Mouse (Mus musculus) embryonic facial prominence, embryonic 13.5 days (tissue): ENCODE measurements around the gene Tmem56. TPM values are rescaled to one million over a fixed set of nuclear protein-coding genes. Genes with fewer than 3 reads are reported as not detected.

ENCODE experiments used
- ATAC-seq: fragments of 200-750 bp; cut with Nextera tagmentation; 2 replicates; pipeline ENCODE4 v1.8.0; 2017; ENCODE audit warnings: low read depth; ENCODE audit not compliant: insufficient number of reproducible peaks, insufficient read depth, low FRiP score, low TSS enrichment
- H3K27ac ChIP-seq: fragments of 300-500 bp; sonication (generic); 2 replicates; pipeline ENCODE4 v1.5.1; 2015; ENCODE audit warnings: moderate library complexity, mild to moderate bottlenecking, inconsistent platforms
- H3K27me3 ChIP-seq: fragments of 300-500 bp; sonication (generic); 2 replicates; pipeline ENCODE4 v1.6.1; 2015; ENCODE audit warnings: mild to moderate bottlenecking, inconsistent platforms
- H3K36me3 ChIP-seq: fragments of 300-500 bp; sonication (generic); 2 replicates; pipeline ENCODE4 v1.6.1; 2015; ENCODE audit warnings: mild to moderate bottlenecking, inconsistent platforms
- H3K4me1 ChIP-seq: fragments of 300-500 bp; sonication (generic); 2 replicates; pipeline ENCODE4 v1.6.1; 2015; ENCODE audit warnings: inconsistent platforms
- H3K4me2 ChIP-seq: fragments of 300-500 bp; sonication (generic); 2 replicates; pipeline ENCODE4 v1.6.1; 2015; ENCODE audit warnings: moderate library complexity, mild to moderate bottlenecking, inconsistent platforms
- H3K4me3 ChIP-seq: fragments of 300-500 bp; sonication (generic); 2 replicates; pipeline ENCODE4 v1.5.1; 2015; ENCODE audit warnings: mild to moderate bottlenecking, inconsistent platforms
- H3K9ac ChIP-seq: fragments of 300-500 bp; sonication (generic); 2 replicates; pipeline ENCODE4 v1.6.1; 2015; ENCODE audit warnings: mild to moderate bottlenecking, inconsistent platforms
- H3K9me3 ChIP-seq: fragments of 300-500 bp; sonication (generic); 2 replicates; pipeline ENCODE4 v1.6.1; 2016; ENCODE audit warnings: inconsistent platforms
- WGBS: fragments of 180-500 bp; shearing (Covaris S2); methylation state at CpG from one replicate; pipeline ENCODE4 v1.1.7; 2015; ENCODE audit warnings: mixed read lengths; 5-methylcytosine and 5-hydroxymethylcytosine counted together
- polyA plus RNA-seq: library from polyadenylated mRNA; unstranded; fragments of >200 nt; fragmentation: Nextera tagmentation; extraction: Ambion mirVana; gene quantifications from 2 replicates; pipeline ENCODE4 v1.2.1, GENCODE M21; 2015

Gene Tmem56
- polyA plus RNA-seq, 1 experiment from 2014 or later = 0.74 TPM

- ATAC-seq = no peak
- Histone ChIP-seq H3K27me3 (no peaks in the 10 kb centered on the region), H3K27ac (no peak overlapping the region), H3K4me2 (no peak overlapping the region), H3K36me3 (no peaks in the 10 kb centered on the region), H3K4me3 (no peak overlapping the region), H3K4me1 (no peaks in the 10 kb centered on the region), H3K9ac (no peak overlapping the region), H3K9me3 (no peaks in the 10 kb centered on the region)
- WGBS = 75% methylated on average over 3 of the region's 3 CpGs
These were observed 96.0 kb downstream of the Tmem56 start for GRCm38 (mm10) chr3:121186925-121187324.

- Histone ChIP-seq H3K4me1 (no peaks in the 10 kb centered on the region), H3K4me3 (no peak overlapping the region), H3K27ac (no peak overlapping the region), H3K4me2 (no peak overlapping the region), H3K36me3 (no peaks in the 10 kb centered on the region), H3K9me3 (no peaks in the 10 kb centered on the region), H3K27me3 (no peaks in the 10 kb centered on the region), H3K9ac (no peak overlapping the region)
- 90% methylated on average over 3 of the region's 3 CpGs for WGBS
- no peak for ATAC-seq
These were observed 97.7 kb downstream of the Tmem56 start for GRCm38 (mm10) chr3:121185197-121185596.

GRCm38 (mm10) chr3:121176011-121176410 is 106.9 kb downstream of the Tmem56 start:
- H3K4me2 ChIP-seq = no peak overlapping the region
- WGBS = 91% methylated on average over 1 of the region's 1 CpGs
- ATAC-seq = no peak
- no peak overlapping the region for H3K4me3 ChIP-seq
- no peak overlapping the region for H3K27ac ChIP-seq
- H3K27me3 ChIP-seq = no peaks in the 10 kb centered on the region
- H3K9ac ChIP-seq = no peak overlapping the region
- H3K4me1 ChIP-seq = no peaks in the 10 kb centered on the region
- H3K9me3 ChIP-seq = no peaks in the 10 kb centered on the region
- no peaks in the 10 kb centered on the region for H3K36me3 ChIP-seq

GRCm38 (mm10) chr3:121174248-121174945 is 108.5 kb downstream of the Tmem56 start:
- Histone ChIP-seq H3K4me2 (no peak overlapping the region), H3K27ac (no peak overlapping the region), H3K36me3 (no peaks in the 10 kb centered on the region), H3K9ac (no peak overlapping the region), H3K27me3 (no peaks in the 10 kb centered on the region), H3K4me3 (no peak overlapping the region), H3K9me3 (no peaks in the 10 kb centered on the region), H3K4me1 (peaks cover 4% of the 10 kb centered on the region)
- WGBS = 71% methylated on average over 9 of the region's 9 CpGs
- no peak for ATAC-seq

- Histone ChIP-seq H3K36me3 (no peaks in the 10 kb centered on the region), H3K27me3 (no peaks in the 10 kb centered on the region), H3K4me3 (no peak overlapping the region), H3K9me3 (no peaks in the 10 kb centered on the region), H3K9ac (no peak overlapping the region), H3K4me2 (no peak overlapping the region), H3K27ac (no peak overlapping the region), H3K4me1 (peaks cover 4% of the 10 kb centered on the region)
- no peak for ATAC-seq
- WGBS = 73% methylated on average over 2 of the region's 2 CpGs
These were observed 110.2 kb downstream of the Tmem56 start for GRCm38 (mm10) chr3:121172718-121173117.

- Histone ChIP-seq H3K27me3 (no peaks in the 10 kb centered on the region), H3K36me3 (no peaks in the 10 kb centered on the region), H3K27ac (no peak overlapping the region), H3K4me3 (peak overlapping the region; percentile 67), H3K9me3 (no peaks in the 10 kb centered on the region), H3K4me2 (peak overlapping the region; percentile 74), H3K4me1 (peaks cover 4% of the 10 kb centered on the region), H3K9ac (peak overlapping the region; percentile 77; the same call in 1 of the 2 replicates)
- 57% methylated on average over 6 of the region's 6 CpGs for WGBS
- ATAC-seq = no peak
These were observed 111.0 kb downstream of the Tmem56 start for GRCm38 (mm10) chr3:121171872-121172265.

GRCm38 (mm10) chr3:121171243-121171871 is 111.5 kb downstream of the Tmem56 start, which contains the start of gene Rwdd3:
Gene Rwdd3 (minus strand): TSS chr3:121171695.
- H3K9me3 ChIP-seq = no peaks in the 10 kb centered on the region; the same call in 1 of the 2 replicates
- peak within 1 kb of the TSS; percentile 67 for H3K4me3 ChIP-seq
- H3K36me3 ChIP-seq = no peaks in the 10 kb centered on the region
- H3K27ac ChIP-seq = peak within 1 kb of the TSS; percentile 86
- ATAC-seq = peak; percentile 88
- H3K27me3 ChIP-seq = no peaks in the 10 kb centered on the region
- H3K4me2 ChIP-seq = peak within 1 kb of the TSS; percentile 74
- WGBS = under 1% methylated on average over 40 of the region's 40 CpGs
- H3K4me1 ChIP-seq = peaks cover 4% of the 10 kb centered on the region
- H3K9ac ChIP-seq = peak within 1 kb of the TSS; percentile 77

GRCm38 (mm10) chr3:121170631-121171030 is 112.3 kb downstream of the Tmem56 start:
- Histone ChIP-seq H3K9ac (no peak overlapping the region), H3K4me3 (peak overlapping the region; percentile 67), H3K4me2 (peak overlapping the region; percentile 74), H3K9me3 (no peaks in the 10 kb centered on the region; the same call in 1 of the 2 replicates), H3K36me3 (no peaks in the 10 kb centered on the region), H3K4me1 (peaks cover 4% of the 10 kb centered on the region), H3K27ac (no peak overlapping the region), H3K27me3 (no peaks in the 10 kb centered on the region)
- ATAC-seq = no peak
- 44% methylated on average over 7 of the region's 7 CpGs for WGBS

GRCm38 (mm10) chr3:121169092-121169942 is 113.6 kb downstream of the Tmem56 start:
- WGBS = 63% methylated on average over 15 of the region's 15 CpGs
- Histone ChIP-seq H3K27ac (no peak overlapping the region), H3K36me3 (no peaks in the 10 kb centered on the region), H3K4me3 (no peak overlapping the region), H3K9ac (no peak overlapping the region), H3K27me3 (no peaks in the 10 kb centered on the region), H3K4me2 (no peak overlapping the region), H3K4me1 (peaks cover 4% of the 10 kb centered on the region), H3K9me3 (no peaks in the 10 kb centered on the region; the same call in 1 of the 2 replicates)
- ATAC-seq = no peak

- Histone ChIP-seq H3K27me3 (no peaks in the 10 kb centered on the region), H3K9me3 (no peaks in the 10 kb centered on the region; the same call in 1 of the 2 replicates), H3K4me1 (peaks cover 4% of the 10 kb centered on the region), H3K4me3 (no peak overlapping the region), H3K27ac (no peak overlapping the region), H3K4me2 (no peak overlapping the region), H3K36me3 (no peaks in the 10 kb centered on the region), H3K9ac (no peak overlapping the region)
- WGBS = 89% methylated on average over 8 of the region's 8 CpGs
- no peak for ATAC-seq
These were observed 114.3 kb downstream of the Tmem56 start for GRCm38 (mm10) chr3:121168581-121168980.

- H3K4me3 ChIP-seq = no peak overlapping the region
- H3K27me3 ChIP-seq = no peaks in the 10 kb centered on the region
- no peaks in the 10 kb centered on the region; the same call in 1 of the 2 replicates for H3K9me3 ChIP-seq
- ATAC-seq = no peak
- H3K27ac ChIP-seq = no peak overlapping the region
- H3K9ac ChIP-seq = no peak overlapping the region
- 41% methylated on average over 7 of the region's 7 CpGs for WGBS
- H3K36me3 ChIP-seq = no peaks in the 10 kb centered on the region
- H3K4me2 ChIP-seq = no peak overlapping the region
- 0 out of 2 replicates have a peak, but pooled peaks cover 5% of the 10 kb centered on the region for H3K4me1 ChIP-seq
These were observed 119.6 kb downstream of the Tmem56 start for GRCm38 (mm10) chr3:121163271-121163819.
